Mouse (Mus musculus): ENCODE results near the gene Nras.

Gene Nras

GRCm38 (mm10) chr3:103058207-103059157 is at the start of gene Nras:
Gene Nras (plus strand): TSS chr3:103058285.
- peak; percentile 96 for DNase-seq

DNA sequence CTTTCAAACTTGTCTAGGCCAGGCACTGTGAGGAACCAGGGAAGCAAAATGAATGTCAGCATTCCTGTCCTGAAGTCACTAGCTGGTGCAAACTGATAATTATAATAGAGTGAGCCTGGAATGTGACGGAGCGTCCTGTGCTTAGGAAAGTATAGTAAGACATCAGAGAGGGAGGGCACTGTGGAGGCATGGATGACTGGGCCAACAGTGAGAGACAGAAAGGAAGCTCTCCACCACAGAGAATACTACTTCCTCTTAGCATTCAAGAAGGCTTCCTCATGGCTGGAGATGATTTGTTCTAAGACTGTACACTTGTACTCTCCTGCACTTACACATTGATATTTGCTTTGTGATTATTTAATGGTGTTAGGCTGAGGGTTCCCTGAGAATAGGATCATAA is 40.7 kb upstream of the Nras start:
- no peak for DNase-seq

DNA sequence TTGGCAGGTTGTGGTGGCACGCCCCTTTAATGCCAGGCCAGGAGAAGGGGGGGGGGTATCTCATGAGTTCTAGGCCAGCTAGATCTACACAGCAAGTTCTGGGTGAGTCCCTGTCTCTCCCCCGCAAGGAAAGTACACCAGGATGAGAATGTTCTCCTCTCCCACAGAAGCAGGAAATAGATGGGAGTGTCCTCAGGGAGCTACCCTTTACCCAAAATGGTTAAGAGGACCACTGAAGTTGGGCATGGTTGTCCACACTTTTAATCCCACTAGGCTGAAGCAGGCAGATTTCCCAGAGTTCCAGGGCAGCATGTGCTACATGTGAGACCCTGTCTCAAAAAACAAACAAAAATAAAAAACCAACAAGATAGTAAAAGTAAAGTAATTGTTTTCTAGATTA is 38.6 kb upstream of the Nras start:
- no peak for DNase-seq

- peak; percentile 98 for DNase-seq
These were observed 37.7 kb upstream of the Nras start, which contains the start of gene Csde1 for GRCm38 (mm10) chr3:103020249-103020942. Gene Csde1 (plus strand): TSS chr3:103020426.

DNA sequence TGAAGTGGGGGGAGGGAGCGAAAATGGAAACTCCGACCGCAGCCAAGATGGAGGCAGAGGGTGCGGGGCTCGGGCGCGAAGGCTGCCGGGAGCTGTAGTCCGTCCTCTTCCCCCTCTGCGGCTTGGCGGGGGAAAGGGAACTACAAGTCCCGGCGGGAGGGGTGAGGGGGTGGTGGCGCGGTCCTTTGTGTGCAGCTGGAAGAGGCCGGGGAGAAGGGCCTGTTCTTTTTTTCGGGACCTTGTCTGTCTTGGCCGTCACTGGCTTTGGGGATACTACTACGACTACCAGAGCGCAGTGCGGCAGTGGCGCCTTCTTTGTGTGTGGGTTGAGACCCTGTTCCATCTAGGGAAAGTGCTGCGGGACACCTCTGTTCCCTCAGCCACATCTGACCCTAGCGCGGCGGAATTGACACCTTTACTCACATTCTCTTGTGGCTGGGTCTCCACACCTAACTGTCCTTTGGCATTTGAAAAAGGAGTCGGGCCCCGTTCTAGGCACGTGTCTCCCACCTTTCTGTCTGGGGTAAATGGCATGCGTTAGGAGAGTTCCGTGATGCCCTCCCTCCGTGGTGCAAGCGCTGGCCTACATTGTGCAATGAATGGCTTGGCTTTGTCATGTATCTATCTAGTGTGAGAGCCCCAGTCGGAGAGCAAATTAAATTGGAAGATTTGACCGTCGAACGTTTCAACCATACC is 37.0 kb upstream of the Nras start:
- DNase-seq: peak; percentile 92

DNA sequence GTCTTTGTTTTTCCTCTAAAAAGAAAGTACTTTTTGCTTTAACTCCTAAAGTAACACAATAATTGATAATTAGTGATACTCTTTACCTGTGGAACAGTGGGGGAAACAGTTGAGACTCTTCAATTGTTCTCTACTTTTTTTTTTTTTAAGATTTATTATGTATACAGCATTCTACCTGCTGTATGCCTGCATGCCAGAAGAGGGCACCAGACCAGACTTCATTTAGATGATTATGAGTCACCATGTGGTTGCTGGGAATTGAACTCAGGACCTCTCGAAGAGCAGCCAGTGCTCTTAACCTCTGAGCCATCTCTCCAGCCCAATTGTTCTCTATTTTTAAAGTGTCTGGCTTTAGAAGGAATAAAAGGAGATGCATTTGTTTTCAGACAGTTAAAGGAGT is 31.9 kb upstream of the Nras start:
- DNase-seq: no peak

DNA sequence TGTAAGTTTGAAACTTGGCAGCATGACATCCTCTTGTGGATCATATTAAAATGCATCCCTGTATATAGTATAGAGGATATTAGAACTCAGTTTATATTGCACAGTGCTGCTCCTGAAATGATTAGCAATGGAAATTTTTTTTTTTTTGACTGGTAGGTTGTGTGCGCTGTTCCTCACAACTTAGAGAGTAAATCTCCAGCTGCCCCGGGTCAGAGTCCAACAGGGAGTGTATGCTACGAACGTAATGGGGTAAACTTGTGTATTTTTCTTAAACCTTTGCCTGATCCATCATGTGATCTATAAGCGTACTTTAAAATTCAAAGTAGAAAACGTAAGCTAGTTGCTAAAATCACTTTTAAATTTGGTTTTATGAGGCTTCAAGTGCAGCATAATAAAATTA is 17.8 kb upstream of the Nras start:
- no peak for DNase-seq

DNA sequence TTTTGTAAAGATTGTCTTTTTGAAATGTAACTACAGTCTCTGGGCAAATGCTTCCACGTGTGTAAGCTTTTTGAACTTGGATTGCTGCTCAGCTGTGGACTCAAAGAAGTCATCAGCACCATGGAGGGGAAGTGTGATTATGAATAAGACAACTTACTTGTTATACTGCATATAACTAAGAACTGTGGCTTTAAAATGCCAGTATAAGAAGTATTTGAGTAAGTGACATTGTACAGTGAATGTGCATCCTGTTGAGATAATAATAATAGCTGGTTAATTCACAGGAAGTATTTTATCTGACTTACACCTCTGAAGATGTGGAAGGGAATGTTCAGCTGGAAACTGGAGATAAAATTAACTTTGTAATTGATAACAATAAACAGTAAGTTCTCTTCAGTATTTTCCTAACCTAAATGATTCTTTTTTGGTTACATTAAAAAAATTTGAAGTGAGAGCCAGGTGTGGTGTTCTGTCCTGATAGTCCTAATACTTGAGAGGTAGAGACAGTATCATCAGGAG is 17.2 kb upstream of the Nras start:
- DNase-seq: no peak

- DNase-seq: no peak
These were observed 2.0 kb upstream of the Nras start for GRCm38 (mm10) chr3:103056016-103056595.

DNA sequence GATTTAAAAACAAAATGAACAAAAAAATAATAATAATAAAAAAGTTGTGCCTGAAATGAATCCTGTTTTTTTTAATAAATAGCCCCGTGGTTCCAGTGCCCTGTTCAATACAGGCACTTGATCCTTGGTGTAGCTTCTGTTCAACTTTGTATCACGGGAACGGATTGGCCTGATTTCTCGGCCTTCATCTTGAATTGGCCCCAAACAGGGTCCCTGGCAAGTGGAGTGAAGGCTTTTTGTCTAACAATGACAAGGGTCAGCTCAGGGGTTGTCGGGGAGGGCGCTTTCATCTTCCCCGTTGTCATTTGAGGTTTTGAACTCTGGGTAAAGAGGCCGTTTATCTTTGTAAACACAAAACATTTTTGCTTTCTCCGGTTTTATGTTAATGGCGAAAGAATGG is 333 bp upstream of the Nras start:
- no peak for DNase-seq

DNA sequence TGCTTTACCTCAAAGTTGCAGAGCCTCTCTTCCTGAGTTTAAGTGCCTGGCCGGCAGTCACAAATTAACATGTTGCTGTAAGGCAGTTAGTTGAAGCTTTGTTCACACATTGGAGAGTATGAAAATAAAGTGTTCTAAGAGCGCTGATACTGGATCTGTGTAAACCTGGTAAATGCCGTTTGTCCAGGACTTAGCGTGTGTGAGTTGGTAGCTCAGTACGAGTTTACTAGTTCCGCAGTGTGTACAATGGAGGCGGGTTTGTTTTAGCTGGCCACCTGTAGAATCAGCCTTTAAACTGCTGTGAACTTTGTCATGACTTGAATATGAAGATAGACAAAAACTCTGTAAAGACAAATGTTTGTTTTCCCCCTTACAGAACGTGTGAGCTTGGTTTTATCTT is 8.8 kb downstream of the Nras start:
- DNase-seq: no peak

- no peak for DNase-seq
These were observed 10.9 kb downstream of the Nras start for GRCm38 (mm10) chr3:103068971-103069370.

DNA sequence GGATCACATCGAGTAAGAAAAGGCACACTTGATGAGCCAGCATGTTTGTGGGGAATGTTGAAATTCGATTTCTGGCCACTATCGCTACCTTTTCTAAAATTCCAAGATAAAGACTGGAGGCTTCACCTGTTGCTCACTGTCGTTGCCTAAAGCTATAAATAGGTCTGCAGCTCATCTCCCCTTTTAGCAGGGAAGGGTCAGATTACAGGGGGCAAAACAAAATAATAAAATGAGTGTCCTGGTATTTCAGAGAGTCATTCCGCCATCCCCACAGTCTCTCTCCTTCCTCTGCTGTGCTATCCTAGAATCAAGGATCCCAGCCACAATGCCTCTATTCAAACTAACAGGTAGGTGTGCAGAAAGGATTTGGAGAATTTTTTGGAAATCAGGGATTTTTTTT is 15.7 kb downstream of the Nras start, which contains the start of gene Ampd1:
Ampd1 (plus strand) TSS at position 244 of the 400 bp plus-strand sequence.
- DNase-seq: no peak

DNA sequence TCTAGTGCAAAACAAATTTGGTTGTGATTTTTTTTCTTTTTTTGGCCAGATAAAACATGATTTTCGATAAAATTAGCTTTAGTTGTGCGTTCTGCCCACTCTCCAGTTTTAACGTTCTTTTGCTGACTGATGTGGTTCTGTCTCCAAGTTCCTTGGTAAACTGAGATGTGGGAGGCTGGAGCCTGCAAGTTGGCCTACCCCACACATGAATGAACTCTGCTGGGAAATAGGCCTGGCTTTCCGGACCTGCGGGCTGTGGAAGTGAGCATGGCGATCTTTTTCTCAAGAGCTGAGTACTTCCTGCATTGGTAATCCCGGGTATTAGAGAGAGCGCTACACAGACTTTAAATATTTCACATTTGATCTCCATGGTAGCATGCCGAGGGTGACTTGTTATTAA is 17.8 kb downstream of the Nras start:
- no peak for DNase-seq

GRCm38 (mm10) chr3:103076476-103076875 is 18.4 kb downstream of the Nras start:
- DNase-seq: no peak

- DNase-seq: no peak
These were observed 21.2 kb downstream of the Nras start for GRCm38 (mm10) chr3:103079301-103079700.

GRCm38 (mm10) chr3:103081051-103081450 is 23.0 kb downstream of the Nras start:
- DNase-seq: no peak

- no peak for DNase-seq
These were observed 23.9 kb downstream of the Nras start for GRCm38 (mm10) chr3:103081861-103082453.

- DNase-seq: no peak
These were observed 24.7 kb downstream of the Nras start for GRCm38 (mm10) chr3:103082761-103083160.

GRCm38 (mm10) chr3:103085986-103086385 is 27.9 kb downstream of the Nras start:
- DNase-seq: no peak

DNA sequence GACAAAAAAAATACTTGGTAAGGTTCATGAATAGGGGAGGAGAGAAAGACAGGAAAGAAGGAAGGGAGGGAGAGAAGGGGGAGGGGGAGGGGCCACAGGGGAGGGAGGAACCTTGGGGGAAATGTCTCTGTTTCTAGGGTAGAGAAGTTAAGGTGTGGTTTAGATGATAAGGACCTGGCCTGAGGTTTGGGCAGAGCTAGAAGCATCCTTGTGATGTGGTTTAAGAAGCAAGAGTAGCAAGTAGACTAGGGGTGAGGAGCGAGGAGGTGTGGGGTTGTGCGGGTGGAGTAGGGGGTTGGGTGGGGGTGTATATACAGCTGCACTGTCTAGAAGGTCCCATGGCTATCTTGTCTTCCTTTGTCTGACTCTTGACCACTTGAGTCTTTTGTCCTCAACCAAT is 33.7 kb downstream of the Nras start:
- no peak for DNase-seq

DNA sequence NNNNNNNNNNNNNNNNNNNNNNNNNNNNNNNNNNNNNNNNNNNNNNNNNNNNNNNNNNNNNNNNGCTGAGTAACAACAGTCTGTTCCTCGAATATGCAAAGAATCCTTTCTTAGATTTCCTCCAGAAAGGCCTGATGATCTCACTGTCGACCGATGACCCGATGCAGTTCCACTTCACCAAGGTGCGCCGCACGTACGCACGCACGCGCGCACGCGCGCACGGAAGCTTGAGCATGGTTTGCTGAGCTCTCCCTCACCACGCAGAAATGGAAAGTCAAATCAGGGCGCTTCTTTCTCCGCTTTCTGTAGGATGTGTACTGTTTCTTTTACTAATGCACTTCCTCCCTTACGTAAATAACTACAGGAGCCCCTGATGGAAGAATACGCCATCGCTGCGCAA is 40.6 kb downstream of the Nras start:
- no peak for DNase-seq
